Mouse (Mus musculus) T-helper 17 cell (primary cell): ENCODE results near the gene Ppp4r1.

ENCODE experiments used
- in situ Hi-C, 2 experiments: fragments of 300-600 bp; cut with MboI, MseI; formaldehyde crosslinking; loops; 1 replicate in 1 of 2; 2 replicates in 1 of 2; pipeline ENCODE4 v1.15.1; 2025; ENCODE audit warnings: high pct_unique_total_duplicates in 2 of 2

Ppp4r1 gene

GRCm38 (mm10) chr17:65851749-65852148, 69.4 kb downstream of the Ppp4r1 start:
- in situ Hi-C loops, result loop anchor here in 1 of 2 experiments (10.0 to 25.0 kb wide), 2 partner anchors 363 to 661 kb away; partner anchors contain the start of gene Rab12

GRCm38 (mm10) chr17:65853326-65853725, 71.0 kb downstream of the Ppp4r1 start:
- in situ Hi-C loops, result loop anchor here in 1 of 2 experiments (10.0 to 25.0 kb wide), 2 partner anchors 361 to 659 kb away; partner anchors contain the start of gene Rab12

GRCm38 (mm10) chr17:65854006-65854405, 71.6 kb downstream of the Ppp4r1 start:
- in situ Hi-C loops, result loop anchor here in 1 of 2 experiments (10.0 to 25.0 kb wide), 2 partner anchors 361 to 658 kb away; partner anchors contain the start of gene Rab12

- in situ Hi-C loops, result loop anchor here in 1 of 2 experiments (5.0 to 25.0 kb wide), 3 partner anchors 255 to 655 kb away; partner anchors contain the start of genes Rab12 and Washc1
Observed at GRCm38 (mm10) chr17:65857617-65858016, 75.2 kb downstream of the Ppp4r1 start.

GRCm38 (mm10) chr17:65862579-65862978, 80.2 kb downstream of the Ppp4r1 start:
- in situ Hi-C loops, result loop anchor here in 1 of 2 experiments (25.0 kb wide), 1 partner anchor 650 kb away; the partner anchor contains the start of gene Rab12

- in situ Hi-C loops, result loop anchor here in 1 of 2 experiments (25.0 kb wide), 1 partner anchor 648 kb away; the partner anchor contains the start of gene Rab12
Observed at GRCm38 (mm10) chr17:65863830-65864229, 81.5 kb downstream of the Ppp4r1 start.

- in situ Hi-C loops, result loop anchor here (5.0 to 25.0 kb wide), 2 partner anchors 348 to 648 kb away; partner anchors contain the start of gene Rab12 (in 1 of the 2)
Observed at GRCm38 (mm10) chr17:65864742-65865141, 82.4 kb downstream of the Ppp4r1 start.

- in situ Hi-C loops, result loop anchor here (5.0 to 25.0 kb wide), 2 partner anchors 347 to 647 kb away; partner anchors contain the start of gene Rab12 (in 1 of the 2)
Observed at GRCm38 (mm10) chr17:65865265-65865664, 82.9 kb downstream of the Ppp4r1 start.

GRCm38 (mm10) chr17:65866201-65866600, 83.8 kb downstream of the Ppp4r1 start:
- in situ Hi-C loops, result loop anchor here (5.0 to 25.0 kb wide), 2 partner anchors 346 to 646 kb away; partner anchors contain the start of gene Rab12 (in 1 of the 2)

- in situ Hi-C loops, result loop anchor here (5.0 to 25.0 kb wide), 2 partner anchors 344 to 644 kb away; partner anchors contain the start of gene Rab12 (in 1 of the 2)
Observed at GRCm38 (mm10) chr17:65867996-65868395, 85.6 kb downstream of the Ppp4r1 start.

GRCm38 (mm10) chr17:65869720-65870119, 87.3 kb downstream of the Ppp4r1 start:
- in situ Hi-C loops, result loop anchor here (5.0 to 25.0 kb wide), 3 partner anchors 68 to 643 kb away; partner anchors contain the start of gene Rab12 (in 1 of the 2)

- in situ Hi-C loops, result loop anchor here in 1 of 2 experiments (5.0 to 25.0 kb wide), 2 partner anchors 67 to 642 kb away; partner anchors contain the start of gene Rab12
Observed at GRCm38 (mm10) chr17:65870146-65870545, 87.8 kb downstream of the Ppp4r1 start.

GRCm38 (mm10) chr17:65871641-65872041, 89.3 kb downstream of the Ppp4r1 start:
- in situ Hi-C loops, result loop anchor here in 1 of 2 experiments (5.0 to 25.0 kb wide), 2 partner anchors 66 to 641 kb away; partner anchors contain the start of gene Rab12

- in situ Hi-C loops, result loop anchor here in 1 of 2 experiments (5.0 to 25.0 kb wide), 2 partner anchors 65 to 640 kb away; partner anchors contain the start of gene Rab12
Observed at GRCm38 (mm10) chr17:65872051-65872450, 89.7 kb downstream of the Ppp4r1 start.

- in situ Hi-C loops, result loop anchor here in 1 of 2 experiments (5.0 to 25.0 kb wide), 2 partner anchors 65 to 640 kb away; partner anchors contain the start of gene Rab12
Observed at GRCm38 (mm10) chr17:65872652-65873051, 90.3 kb downstream of the Ppp4r1 start.

- in situ Hi-C loops, result loop anchor here in 1 of 2 experiments (5.0 to 25.0 kb wide), 2 partner anchors 64 to 639 kb away; partner anchors contain the start of gene Rab12
Observed at GRCm38 (mm10) chr17:65873156-65873555, 90.8 kb downstream of the Ppp4r1 start.

GRCm38 (mm10) chr17:65873834-65874233, 91.5 kb downstream of the Ppp4r1 start:
- in situ Hi-C loops, result loop anchor here in 1 of 2 experiments (5.0 to 25.0 kb wide), 2 partner anchors 63 to 638 kb away; partner anchors contain the start of gene Rab12

- in situ Hi-C loops, result no loop called here
Observed at GRCm38 (mm10) chr17:65877026-65877425, 94.7 kb downstream of the Ppp4r1 start.

GRCm38 (mm10) chr17:65884061-65884669, 101.8 kb downstream of the Ppp4r1 start:
- in situ Hi-C loops, result loop anchor here in 1 of 2 experiments (5.0 kb wide), 1 partner anchor 223 kb away; no protein-coding TSS in a partner anchor

- in situ Hi-C loops, result loop anchor here in 1 of 2 experiments (5.0 kb wide), 1 partner anchor 222 kb away; no protein-coding TSS in a partner anchor
Observed at GRCm38 (mm10) chr17:65884691-65885397, 102.5 kb downstream of the Ppp4r1 start.

- in situ Hi-C loops, result no loop called here
Observed at GRCm38 (mm10) chr17:65885398-65885696, 103.0 kb downstream of the Ppp4r1 start.
